Mouse (Mus musculus) bone marrow macrophage, adult 2 months (primary cell): ENCODE data around the gene Zfp952.

Source experiments
- CTCF ChIP-seq: IDR thresholded peaks from 2 replicates; pipeline ENCODE4 v1.5.1; 2012; ENCODE audit warnings: low read depth, mild to moderate bottlenecking, low read length, moderate library complexity
- POLR2A ChIP-seq: IDR thresholded peaks from 2 replicates; pipeline ENCODE4 v1.6.1; 2012; ENCODE audit warnings: mild to moderate bottlenecking, low read depth, low read length, borderline replicate concordance

DNA sequence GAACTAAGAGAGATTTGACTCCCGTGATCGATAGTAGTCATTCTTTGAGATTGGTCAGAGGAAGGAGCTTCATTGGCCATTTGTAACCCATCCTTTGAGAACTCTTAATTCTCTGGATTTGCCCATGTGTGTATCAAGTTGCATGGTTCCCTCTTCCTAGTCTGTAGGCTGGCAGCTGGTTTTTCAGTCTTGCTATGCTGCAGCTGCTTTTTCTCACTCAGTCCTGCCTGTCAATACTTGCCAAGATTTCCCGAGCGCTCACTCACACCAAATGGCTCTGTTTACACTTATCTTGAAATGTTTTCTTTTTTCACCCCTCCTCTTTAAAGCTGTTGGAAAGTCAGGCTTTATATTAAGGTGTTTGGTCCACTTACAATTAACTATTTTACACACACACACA, 11.6 kb upstream of the Zfp952 start:
- TF ChIP-seq POLR2A: no peak
- no peak for TF ChIP-seq CTCF
